Mouse (Mus musculus): ENCODE results near the gene Kat14. TPM values are rescaled to one million over a fixed set of nuclear protein-coding genes. Genes with fewer than 3 reads are reported as not detected.

The Kat14 gene
- total RNA-seq, 1 experiment from 2014 or later: 26.9 TPM

DNA sequence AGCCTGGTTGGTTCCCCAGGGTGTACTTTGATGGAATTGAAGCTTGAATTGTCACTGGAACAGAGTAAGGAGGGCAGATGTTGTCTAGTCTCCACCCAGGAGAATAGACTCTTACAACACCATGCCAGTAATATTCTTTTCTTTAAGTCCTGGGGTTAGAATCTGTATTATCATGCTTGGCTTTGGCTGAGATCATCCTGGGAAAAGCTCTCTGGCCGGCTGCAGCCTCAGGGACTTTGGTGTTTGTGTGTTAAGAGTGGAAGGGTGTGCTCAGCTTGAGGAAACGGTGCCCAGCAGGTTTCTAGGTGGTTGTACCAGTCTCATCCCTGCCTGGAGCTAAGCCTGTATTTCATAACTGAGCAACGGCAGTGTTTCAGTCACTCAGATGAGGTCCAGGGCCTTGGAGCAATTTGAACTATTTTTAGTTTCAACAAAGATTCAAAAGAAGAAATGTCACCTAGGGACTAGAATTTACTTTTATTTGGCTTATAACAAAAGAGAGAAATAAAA is 70.5 kb downstream of the Kat14 start:
- no peak for ATAC-seq (ENCODE audit: extremely low read depth, insufficient number of reproducible peaks, low FRiP score, poor library complexity, severe bottlenecking)

DNA sequence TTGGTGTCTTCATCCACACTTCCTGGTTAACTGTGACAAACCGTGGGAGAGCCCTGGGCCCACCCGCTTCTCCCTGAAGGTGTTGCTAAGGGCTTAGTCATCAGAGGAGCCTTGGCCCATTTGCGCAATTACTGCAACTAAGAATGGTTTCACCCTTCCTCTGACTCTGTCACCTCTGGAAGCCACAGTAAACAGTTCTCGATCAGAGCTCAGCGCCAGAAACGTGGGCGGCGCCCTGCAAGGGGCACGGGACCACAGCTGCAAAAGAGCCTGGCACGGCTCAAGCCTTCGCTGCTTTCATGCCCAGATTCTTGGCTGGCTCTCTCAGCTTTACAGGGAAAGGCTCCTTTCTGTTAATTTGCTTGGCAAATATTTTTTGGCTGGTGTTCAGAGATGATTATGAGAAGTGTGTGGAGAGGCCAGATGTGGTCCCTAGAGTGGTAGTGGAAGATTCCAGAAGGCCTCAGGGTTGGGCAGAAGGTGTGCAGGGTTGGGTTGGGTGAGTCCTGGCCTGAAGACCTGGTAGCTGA is 72.7 kb downstream of the Kat14 start:
- ATAC-seq (ENCODE audit: extremely low read depth, insufficient number of reproducible peaks, low FRiP score, poor library complexity, severe bottlenecking): peak; percentile 84

DNA sequence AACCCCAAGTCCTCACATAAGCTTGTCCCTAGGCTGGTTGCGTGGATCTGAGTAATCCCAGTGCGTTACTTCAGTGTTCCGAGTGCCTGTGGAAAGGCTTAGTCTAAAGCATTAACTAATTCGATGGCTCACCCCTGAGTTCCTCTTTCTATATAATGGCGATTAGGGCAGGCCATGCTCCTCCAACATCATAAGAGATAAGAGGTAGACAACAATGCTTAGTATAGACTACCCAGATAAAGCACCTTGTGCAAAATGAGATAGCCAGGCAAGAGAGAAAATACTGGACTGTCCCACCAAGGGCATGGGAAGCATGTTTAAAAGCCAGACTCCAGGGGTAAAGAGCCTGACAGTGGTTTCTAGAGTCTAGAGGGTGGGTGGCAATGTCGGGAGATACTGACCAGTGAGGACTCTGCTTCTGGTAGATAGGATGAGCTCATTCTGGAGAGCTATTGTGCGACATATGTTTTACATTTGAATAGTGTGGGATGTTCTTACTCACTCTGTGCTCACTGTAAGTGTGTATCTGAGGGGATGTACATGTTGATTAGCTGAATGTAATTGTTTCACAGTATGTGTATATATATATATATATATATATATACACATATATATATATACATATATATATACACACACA is 77.7 kb downstream of the Kat14 start:
- ATAC-seq (ENCODE audit: extremely low read depth, insufficient number of reproducible peaks, low FRiP score, poor library complexity, severe bottlenecking): no peak

DNA sequence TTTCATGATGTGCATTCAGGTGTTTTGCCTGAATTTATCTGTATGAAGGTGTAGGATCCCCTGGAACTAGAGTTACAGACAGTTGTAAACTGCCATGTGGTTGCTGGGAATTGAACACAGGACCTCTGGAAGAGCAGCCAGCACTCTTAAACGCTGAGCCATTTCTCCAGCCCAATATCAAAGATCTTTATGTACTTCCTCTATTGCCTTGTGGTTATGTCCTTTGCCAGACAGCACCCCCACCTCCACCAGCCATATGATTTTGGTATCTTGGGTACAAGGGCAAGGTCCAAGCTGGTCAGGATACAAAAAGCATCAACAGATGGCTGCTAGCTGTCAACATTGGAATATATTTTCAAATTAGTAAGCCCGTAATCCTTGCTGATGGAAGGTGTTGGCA is 81.6 kb downstream of the Kat14 start:
- no peak for ATAC-seq (ENCODE audit: extremely low read depth, insufficient number of reproducible peaks, low FRiP score, poor library complexity, severe bottlenecking)

DNA sequence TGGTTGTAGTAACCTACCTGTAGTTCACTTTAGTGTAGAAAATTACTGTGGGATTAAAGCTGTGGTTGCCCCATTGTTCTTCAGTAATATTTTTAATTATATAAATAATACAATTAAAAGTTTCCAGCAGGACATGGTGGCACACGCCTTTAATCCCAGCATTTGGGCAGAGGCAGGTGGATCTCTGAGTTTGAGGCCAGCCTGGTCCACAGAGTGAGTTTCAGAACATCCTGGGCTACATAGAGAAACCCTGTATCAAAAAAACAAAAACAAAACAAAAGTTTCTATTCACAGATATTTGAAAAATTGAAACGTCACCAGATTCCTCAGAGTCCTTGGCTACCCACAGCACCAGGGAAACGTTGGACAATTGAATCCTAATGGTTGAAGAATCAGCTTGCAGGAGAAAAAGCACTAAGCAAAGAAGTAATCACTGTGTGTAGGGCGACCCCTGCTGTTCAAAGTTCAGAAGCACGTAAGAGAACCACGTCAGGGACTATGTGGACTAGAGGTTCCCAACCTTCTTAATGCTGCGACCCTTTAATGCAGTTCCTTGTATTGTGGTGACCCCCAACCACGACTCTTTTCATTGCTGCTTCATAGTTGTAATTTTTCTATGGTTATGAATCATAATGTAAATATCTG is 83.7 kb downstream of the Kat14 start:
- peak; percentile 78 for ATAC-seq (ENCODE audit: extremely low read depth, insufficient number of reproducible peaks, low FRiP score, poor library complexity, severe bottlenecking)

Other genes starting within 250 kb of the Kat14 start
- 6.8 and 7.6 TPM in 2 replicates for gene Mgme1, start 98.3 kb upstream of the Kat14 start, total RNA-seq (2017)
- 486 and 515 TPM in 2 replicates for gene Snx5, start 98.1 kb upstream of the Kat14 start, total RNA-seq (2017)
- not detected in 2 replicates for gene Ovol2, start 36.8 kb upstream of the Kat14 start, total RNA-seq (2017)
- not detected in 2 replicates for gene Pet117, start within 50 bp of the Kat14 start, total RNA-seq (2017)
- 0.25 and 0.35 TPM in 2 replicates for gene Dzank1, start 158.4 kb downstream of the Kat14 start, total RNA-seq (2017)
- gene Polr3f, start 158.7 kb downstream of the Kat14 start, total RNA-seq (2017): 41.3 and 45.4 TPM in 2 replicates
- 6.8 and 7.4 TPM in 2 replicates for gene Rbbp9, start 181.9 kb downstream of the Kat14 start, total RNA-seq (2017)
- gene Sec23b, start 187.2 kb downstream of the Kat14 start, total RNA-seq (2017): 49.1 and 50.0 TPM in 2 replicates
- 2.5 and 2.7 TPM in 2 replicates for gene Smim26, start 225.1 kb downstream of the Kat14 start, total RNA-seq (2017)
- gene Dtd1, start 230.9 kb downstream of the Kat14 start, total RNA-seq (2017): 24.7 and 30.7 TPM in 2 replicates

All from neutrophil, adult 5-6 weeks (primary cell).